Mouse (Mus musculus) liver, embryonic 11.5 days (tissue): ENCODE data around the gene H3f3b. TPM values are rescaled to one million over a fixed set of nuclear protein-coding genes. Genes with fewer than 3 reads are reported as not detected.
A peak's percentile ranks its signal among the peaks of the same experiment; 100 is the strongest.

Experiments used
- ATAC-seq: fragments of 200-750 bp; cut with Nextera tagmentation; replicated peaks from 2 replicates; pipeline ENCODE4 v1.8.0; 2017; ENCODE audit warnings: moderate number of reproducible peaks, mild to moderate bottlenecking, moderate TSS enrichment, moderate library complexity; ENCODE audit not compliant: low FRiP score
- DNase-seq: peaks from one replicate; pipeline ENCODE4 v3.0.0-alpha.2; 2017; ENCODE audit warnings: low spot score
- H3K27ac ChIP-seq: fragments of 300-500 bp; sonication (generic); 2 replicates; pipeline ENCODE4 v1.5.1; 2014; ENCODE audit warnings: mild to moderate bottlenecking, low read depth, low read length, control low read depth
- H3K27me3 ChIP-seq: fragments of 300-500 bp; sonication (generic); replicated peaks from 2 replicates; pipeline ENCODE4 v1.6.1; 2014; ENCODE audit warnings: low read length, mixed read lengths; ENCODE audit not compliant: control insufficient read depth, insufficient read depth
- H3K36me3 ChIP-seq: fragments of 300-500 bp; sonication (generic); 2 replicates; pipeline ENCODE4 v1.6.1; 2014; ENCODE audit warnings: mild to moderate bottlenecking, low read length, moderate library complexity, mixed read lengths; ENCODE audit not compliant: control insufficient read depth, insufficient read depth
- H3K4me1 ChIP-seq: fragments of 300-500 bp; sonication (generic); replicated peaks from 2 replicates; pipeline ENCODE4 v1.6.1; 2014; ENCODE audit warnings: low read length, mixed read lengths; ENCODE audit not compliant: control insufficient read depth, insufficient read depth
- H3K4me2 ChIP-seq: fragments of 300-500 bp; sonication (generic); 2 replicates; pipeline ENCODE4 v1.6.1; 2014; ENCODE audit warnings: mild to moderate bottlenecking, control low read depth, moderate library complexity
- H3K4me3 ChIP-seq: fragments of 300-500 bp; sonication (generic); 2 replicates; pipeline ENCODE4 v1.5.1; 2014; ENCODE audit warnings: low read depth, low read length, control low read depth
- H3K9ac ChIP-seq: fragments of 300-500 bp; sonication (generic); 2 replicates; pipeline ENCODE4 v1.6.1; 2014; ENCODE audit warnings: low read depth, low read length, control low read depth
- H3K9me3 ChIP-seq: fragments of 300-500 bp; sonication (generic); 2 replicates; pipeline ENCODE4 v1.6.1; 2016; ENCODE audit warnings: low read length, inconsistent platforms, mixed read lengths; ENCODE audit not compliant: control insufficient read depth
- WGBS: fragments of 180-500 bp; shearing (Covaris S2); extraction: QIAGEN DNeasy Blood & Tissue Kit; methylation state at CpG from one replicate; pipeline ENCODE4 v1.1.7; 2014; 5-methylcytosine and 5-hydroxymethylcytosine counted together
- polyA plus RNA-seq: library from polyadenylated mRNA; unstranded; fragments of >200 nt; fragmentation: Nextera tagmentation; extraction: Ambion mirVana; gene quantifications from 2 replicates; pipeline ENCODE4 v1.2.1, GENCODE M21; 2014

H3f3b gene
- polyA plus RNA-seq, 1 experiment from 2014 or later = 1,141 TPM

- WGBS = 69% methylated on average over 4 of the region's 4 CpGs
Measured at GRCm38 (mm10) chr11:115997047-115997446, 30.7 kb downstream of the H3f3b start.

DNA sequence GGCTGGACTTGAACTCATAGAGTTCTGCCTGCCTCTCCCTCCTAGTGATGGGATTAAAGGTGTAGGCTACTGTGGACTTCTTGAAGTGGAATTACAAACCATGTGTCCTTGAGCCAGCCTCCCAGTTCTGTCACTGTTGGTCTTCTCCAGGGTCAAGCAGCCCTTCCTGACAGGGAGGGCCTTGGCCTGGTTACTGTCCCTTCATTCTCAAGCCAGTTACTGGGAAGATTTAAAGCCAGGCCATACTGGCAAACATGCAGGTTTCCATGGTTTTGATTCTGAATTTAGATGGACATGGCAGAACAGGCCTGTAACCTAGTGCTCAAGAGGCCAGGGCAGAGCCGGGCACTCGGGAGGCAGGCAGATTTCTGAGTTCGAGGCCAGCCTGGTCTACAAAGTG lies 32.5 kb downstream of the H3f3b start:
- WGBS = 83% methylated on average over 3 of the region's 3 CpGs
- Histone ChIP-seq H3K36me3 (no peaks in the 10 kb centered on the region), H3K27me3 (peaks cover 4% of the 10 kb centered on the region; the same call in 1 of the 2 replicates), H3K4me2 (no peak overlapping the region), H3K27ac (no peak overlapping the region), H3K4me3 (no peak overlapping the region), H3K9ac (no peak overlapping the region), H3K9me3 (no peaks in the 10 kb centered on the region), H3K4me1 (peaks cover 11% of the 10 kb centered on the region)
- no peak for DNase-seq
- no peak for ATAC-seq

More at GRCm38 (mm10) chr11:115997047-115997446, 30.7 kb downstream of the H3f3b start:
- no peak overlapping the region for H3K4me2 ChIP-seq
- H3K36me3 ChIP-seq = no peaks in the 10 kb centered on the region
- DNase-seq (no peak), ATAC-seq (no peak)
- no peak overlapping the region for H3K27ac ChIP-seq
- no peaks in the 10 kb centered on the region for H3K9me3 ChIP-seq
- H3K27me3 ChIP-seq = peaks cover 6% of the 10 kb centered on the region; the same call in 1 of the 2 replicates
- H3K4me3 ChIP-seq = no peak overlapping the region
- H3K9ac ChIP-seq = no peak overlapping the region
- H3K4me1 ChIP-seq = peaks cover 11% of the 10 kb centered on the region

DNA sequence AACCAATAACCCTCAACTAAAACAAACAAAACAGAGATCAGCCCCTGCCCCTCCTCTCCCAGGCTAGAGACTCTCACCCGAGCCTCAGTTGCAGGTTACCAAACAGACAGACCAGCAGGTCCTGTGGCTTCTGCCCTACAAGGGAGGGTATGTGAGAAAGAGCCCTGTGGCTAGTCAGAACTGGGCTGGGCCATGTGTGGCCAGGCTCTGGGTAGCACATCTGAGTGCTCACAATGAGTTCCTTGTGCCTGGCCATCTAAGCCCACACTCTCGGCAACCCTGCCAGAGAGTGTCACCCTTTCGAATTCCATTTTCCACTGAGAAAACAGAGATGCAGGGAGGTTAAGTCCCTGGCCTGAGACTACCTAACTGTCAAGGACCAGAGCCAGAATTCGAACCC lies 35.7 kb downstream of the H3f3b start:
- DNase-seq = no peak
- no peak overlapping the region for H3K4me3 ChIP-seq
- 61% methylated on average over 4 of the region's 4 CpGs for WGBS
- H3K27me3 ChIP-seq = 0 out of 2 replicates have a peak, but pooled peaks cover 4% of the 10 kb centered on the region
- H3K9me3 ChIP-seq = no peaks in the 10 kb centered on the region
- no peak for ATAC-seq
- no peak overlapping the region for H3K9ac ChIP-seq
- H3K4me1 ChIP-seq = 0 out of 2 replicates have a peak, but pooled peaks cover 3% of the 10 kb centered on the region
- H3K36me3 ChIP-seq = no peaks in the 10 kb centered on the region
- no peak overlapping the region for H3K27ac ChIP-seq
- H3K4me2 ChIP-seq = no peak overlapping the region

DNA sequence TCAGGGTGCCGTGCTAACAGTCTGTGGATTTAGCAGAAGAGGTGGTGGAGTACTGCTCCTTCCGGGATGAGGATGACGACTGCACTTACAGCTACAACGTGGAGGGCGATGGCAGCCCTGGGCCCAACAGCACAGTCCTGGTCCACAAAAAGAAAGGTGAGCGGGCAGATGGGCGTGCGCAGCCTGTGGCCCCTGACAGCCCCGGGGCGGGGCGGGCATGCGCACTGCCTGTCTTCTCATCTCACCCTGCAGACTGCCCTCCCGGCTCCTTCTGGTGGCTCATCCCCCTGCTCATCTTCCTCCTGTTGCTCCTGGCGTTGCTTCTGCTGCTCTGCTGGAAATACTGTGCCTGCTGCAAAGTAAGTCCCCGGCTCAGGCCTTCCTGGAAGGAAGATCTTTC lies 38.1 kb downstream of the H3f3b start:
- Histone ChIP-seq H3K9me3 (no peaks in the 10 kb centered on the region), H3K36me3 (no peaks in the 10 kb centered on the region), H3K4me2 (peak overlapping the region; percentile 57), H3K4me3 (peak overlapping the region; percentile 37), H3K27ac (no peak overlapping the region), H3K9ac (0 out of 2 replicates have a peak overlapping the region, but pooled peaks have one; percentile 35), H3K4me1 (0 out of 2 replicates have a peak, but pooled peaks cover 3% of the 10 kb centered on the region), H3K27me3 (0 out of 2 replicates have a peak, but pooled peaks cover 4% of the 10 kb centered on the region)
- no peak for DNase-seq
- 0 out of 2 replicates have a peak, but pooled peaks have one; percentile 31 for ATAC-seq
- WGBS = 25% methylated on average over 15 of the region's 15 CpGs

- 71% methylated on average over 8 of the region's 8 CpGs for WGBS
- ATAC-seq = no peak
- H3K9ac ChIP-seq = no peak overlapping the region
- H3K27ac ChIP-seq = no peak overlapping the region
- H3K36me3 ChIP-seq = no peaks in the 10 kb centered on the region
- no peaks in the 10 kb centered on the region for H3K4me1 ChIP-seq
- no peak for DNase-seq
- peaks cover 14% of the 10 kb centered on the region for H3K27me3 ChIP-seq
- H3K9me3 ChIP-seq = no peaks in the 10 kb centered on the region
- no peak overlapping the region for H3K4me2 ChIP-seq
- H3K4me3 ChIP-seq = no peak overlapping the region
Measured at GRCm38 (mm10) chr11:115983291-115983690, 44.5 kb downstream of the H3f3b start.

GRCm38 (mm10) chr11:115982472-115982871 lies 45.3 kb downstream of the H3f3b start:
- H3K4me1 ChIP-seq = no peaks in the 10 kb centered on the region
- peaks cover 15% of the 10 kb centered on the region for H3K27me3 ChIP-seq
- H3K9ac ChIP-seq = no peak overlapping the region
- no peaks in the 10 kb centered on the region for H3K36me3 ChIP-seq
- ATAC-seq (no peak), DNase-seq (no peak)
- no peaks in the 10 kb centered on the region for H3K9me3 ChIP-seq
- no peak overlapping the region for H3K4me3 ChIP-seq
- no peak overlapping the region for H3K27ac ChIP-seq
- WGBS = 90% methylated on average over 15 of the region's 15 CpGs
- H3K4me2 ChIP-seq = no peak overlapping the region

DNA sequence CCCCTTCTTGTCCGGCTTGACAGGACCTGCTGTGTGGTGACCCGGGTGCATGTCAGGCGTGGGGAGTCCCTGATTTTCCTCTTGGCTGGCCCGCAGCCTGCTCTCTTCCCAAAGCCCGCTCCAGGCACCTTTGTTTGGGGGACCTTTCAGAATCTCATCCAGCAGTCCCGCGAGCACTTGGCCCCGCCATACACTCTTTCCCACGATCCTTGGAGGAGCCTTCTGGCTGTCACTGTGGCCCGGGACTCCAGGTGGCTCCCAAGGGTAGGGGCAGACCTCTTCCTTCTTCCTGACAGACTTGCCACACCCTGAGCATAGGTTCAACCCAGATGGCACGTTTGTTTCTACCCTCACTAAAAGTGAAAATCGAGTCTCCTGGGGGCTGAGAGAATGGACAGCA lies 52.2 kb downstream of the H3f3b start:
- WGBS = 43% methylated on average over 12 of the region's 12 CpGs
- Histone ChIP-seq H3K4me1 (peaks cover 5% of the 10 kb centered on the region; the same call in 1 of the 2 replicates), H3K9ac (no peak overlapping the region), H3K36me3 (no peaks in the 10 kb centered on the region), H3K4me3 (peak overlapping the region; percentile 44; the same call in 1 of the 2 replicates), H3K4me2 (no peak overlapping the region), H3K27me3 (peaks cover 51% of the 10 kb centered on the region), H3K27ac (no peak overlapping the region), H3K9me3 (no peaks in the 10 kb centered on the region)
- DNase-seq = no peak
- ATAC-seq = no peak

DNA sequence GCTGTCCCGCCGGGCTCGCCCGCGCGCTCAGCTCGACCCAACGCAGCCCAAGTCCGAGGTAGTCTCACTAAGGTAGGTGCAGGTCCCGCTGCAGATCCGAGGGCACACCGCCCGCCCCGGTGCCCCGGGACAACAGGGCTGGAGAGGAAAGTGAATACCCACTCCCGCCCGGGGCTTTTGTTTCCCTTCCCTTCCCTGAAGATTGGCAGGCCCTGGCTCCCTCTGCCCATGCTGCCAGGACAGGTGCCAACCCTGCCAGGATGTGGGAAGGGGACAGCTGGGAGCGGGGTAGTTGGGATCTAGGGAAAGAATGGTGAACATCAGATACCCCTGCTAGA lies 52.7 kb downstream of the H3f3b start:
- H3K9me3 ChIP-seq = no peaks in the 10 kb centered on the region
- peaks cover 51% of the 10 kb centered on the region for H3K27me3 ChIP-seq
- peaks cover 5% of the 10 kb centered on the region; the same call in 1 of the 2 replicates for H3K4me1 ChIP-seq
- no peak overlapping the region for H3K27ac ChIP-seq
- H3K36me3 ChIP-seq = no peaks in the 10 kb centered on the region
- ATAC-seq (no peak), DNase-seq (no peak)
- WGBS = 4% methylated on average over 18 of the region's 18 CpGs
- peak overlapping the region; percentile 44 for H3K4me3 ChIP-seq
- H3K4me2 ChIP-seq = peak overlapping the region; percentile 69
- H3K9ac ChIP-seq = 0 out of 2 replicates have a peak overlapping the region, but pooled peaks have one; percentile 39
